Mouse (Mus musculus) limb, embryonic 14.5 days (tissue): ENCODE measurements at regions not wholly inside any gene's neighbourhood (a gene's known extent, or its start where the extent isn't known, plus 50 kb on each side); places are given as distances from the start of the nearest gene placed in this dataset.

Experiments used
- ATAC-seq: fragments of 200-750 bp; cut with Nextera tagmentation; 2 replicates; pipeline ENCODE4 v1.8.0; 2017; ENCODE audit warnings: low read depth, moderate number of reproducible peaks, moderate TSS enrichment; ENCODE audit not compliant: low FRiP score
- DNase-seq: peaks from one replicate; pipeline ENCODE4 v3.0.0-alpha.2; 2015; ENCODE audit warnings: low spot score
- H3K27ac ChIP-seq: fragments of 300-500 bp; sonication (generic); replicated peaks from 2 replicates; pipeline ENCODE4 v1.5.1; 2014; ENCODE audit warnings: low read depth, mild to moderate bottlenecking, low read length, moderate library complexity, mixed read lengths
- H3K27me3 ChIP-seq: fragments of 300-500 bp; sonication (generic); 2 replicates; pipeline ENCODE4 v1.6.1; 2014; ENCODE audit warnings: low read length, mixed read lengths; ENCODE audit not compliant: control insufficient read depth, insufficient read depth
- H3K36me3 ChIP-seq: fragments of 300-500 bp; sonication (generic); 2 replicates; pipeline ENCODE4 v1.6.1; 2014; ENCODE audit warnings: mild to moderate bottlenecking, low read length, moderate library complexity, mixed read lengths; ENCODE audit not compliant: control insufficient read depth, insufficient read depth
- H3K4me1 ChIP-seq: fragments of 300-500 bp; sonication (generic); 2 replicates; pipeline ENCODE4 v1.6.1; 2014; ENCODE audit warnings: antibody characterized with exemption, low read length, mixed read lengths; ENCODE audit not compliant: control insufficient read depth, insufficient read depth
- H3K4me2 ChIP-seq: fragments of 300-500 bp; sonication (generic); replicated peaks from 2 replicates; pipeline ENCODE4 v1.6.1; 2014; ENCODE audit warnings: low read depth, mild to moderate bottlenecking, low read length, moderate library complexity; ENCODE audit not compliant: severe bottlenecking
- H3K4me3 ChIP-seq: fragments of 300-500 bp; sonication (generic); replicated peaks from 2 replicates; pipeline ENCODE4 v1.5.1; 2014; ENCODE audit warnings: low read length
- H3K9ac ChIP-seq: fragments of 300-500 bp; sonication (generic); 2 replicates; pipeline ENCODE4 v1.6.1; 2014; ENCODE audit warnings: mild to moderate bottlenecking, low read depth, low read length, moderate library complexity; ENCODE audit not compliant: severe bottlenecking
- H3K9me3 ChIP-seq: fragments of 300-500 bp; sonication (generic); 2 replicates; pipeline ENCODE4 v1.6.1; 2016; ENCODE audit warnings: low read length; ENCODE audit not compliant: control insufficient read depth
- POLR2A ChIP-seq: fragments of 200-500 bp; IDR thresholded peaks from 2 replicates; pipeline ENCODE4 v1.8.0; 2012; ENCODE audit warnings: inconsistent platforms, mild to moderate bottlenecking, moderate library complexity, borderline replicate concordance; ENCODE audit not compliant: insufficient read depth, insufficient read length; ENCODE audit errors: extremely low read depth
- WGBS: fragments of 180-500 bp; shearing (Covaris S2); extraction: QIAGEN DNeasy Blood & Tissue Kit; methylation state at CpG from one replicate; pipeline ENCODE4 v1.1.7; 2014; 5-methylcytosine and 5-hydroxymethylcytosine counted together

- Histone ChIP-seq H3K36me3 (no peaks in the 10 kb centered on the region), H3K9me3 (no peaks in the 10 kb centered on the region), H3K4me1 (no peaks in the 10 kb centered on the region), H3K27me3 (no peaks in the 10 kb centered on the region), H3K27ac (no peak overlapping the region), H3K4me3 (no peak overlapping the region), H3K4me2 (no peak overlapping the region), H3K9ac (no peak overlapping the region)
- DNase-seq (no peak), ATAC-seq (no peak)
- TF ChIP-seq POLR2A: no peak
- 35% methylated on average over 3 of the region's 3 CpGs for WGBS
Measured at GRCm38 (mm10) chr3:144335237-144335636, 130.2 kb upstream of the Lmo4 start.

GRCm38 (mm10) chr3:144334201-144334600, 129.2 kb upstream of the Lmo4 start:
- Histone ChIP-seq H3K4me2 (no peak overlapping the region), H3K9me3 (no peaks in the 10 kb centered on the region), H3K27ac (no peak overlapping the region), H3K4me1 (no peaks in the 10 kb centered on the region), H3K36me3 (no peaks in the 10 kb centered on the region), H3K4me3 (no peak overlapping the region), H3K9ac (no peak overlapping the region), H3K27me3 (no peaks in the 10 kb centered on the region)
- WGBS: 88% methylated on average over 5 of the region's 5 CpGs
- ATAC-seq (no peak), DNase-seq (no peak)
- TF ChIP-seq POLR2A: no peak

GRCm38 (mm10) chr3:144332353-144332752, 127.3 kb upstream of the Lmo4 start:
- no peaks in the 10 kb centered on the region for H3K4me1 ChIP-seq
- H3K4me3 ChIP-seq: no peak overlapping the region
- no peak overlapping the region for H3K4me2 ChIP-seq
- H3K27ac ChIP-seq: no peak overlapping the region
- 20% methylated on average over 5 of the region's 5 CpGs for WGBS
- DNase-seq (no peak), ATAC-seq (no peak)
- TF ChIP-seq POLR2A: no peak
- H3K36me3 ChIP-seq: no peaks in the 10 kb centered on the region
- H3K9ac ChIP-seq: no peak overlapping the region
- H3K27me3 ChIP-seq: no peaks in the 10 kb centered on the region
- H3K9me3 ChIP-seq: no peaks in the 10 kb centered on the region

- ATAC-seq (no peak), DNase-seq (no peak)
- Histone ChIP-seq H3K4me2 (no peak overlapping the region), H3K4me3 (no peak overlapping the region), H3K27me3 (no peaks in the 10 kb centered on the region), H3K9ac (no peak overlapping the region), H3K9me3 (no peaks in the 10 kb centered on the region), H3K4me1 (no peaks in the 10 kb centered on the region), H3K27ac (no peak overlapping the region), H3K36me3 (no peaks in the 10 kb centered on the region)
- TF ChIP-seq POLR2A: no peak
- 54% methylated on average over 7 of the region's 7 CpGs for WGBS
Measured at GRCm38 (mm10) chr3:144329117-144329516, 124.1 kb upstream of the Lmo4 start.

GRCm38 (mm10) chr3:144327235-144327760, 122.3 kb upstream of the Lmo4 start:
- Histone ChIP-seq H3K27ac (no peak overlapping the region), H3K36me3 (no peaks in the 10 kb centered on the region), H3K9me3 (no peaks in the 10 kb centered on the region), H3K4me1 (no peaks in the 10 kb centered on the region), H3K4me2 (no peak overlapping the region), H3K27me3 (no peaks in the 10 kb centered on the region), H3K9ac (no peak overlapping the region), H3K4me3 (no peak overlapping the region)
- no peak for ATAC-seq
- 86% methylated on average over 8 of the region's 8 CpGs for WGBS
- TF ChIP-seq POLR2A: no peak
- DNase-seq: no peak

GRCm38 (mm10) chr3:144324974-144325373, 120.0 kb upstream of the Lmo4 start:
- no peak overlapping the region for H3K4me3 ChIP-seq
- no peak overlapping the region for H3K9ac ChIP-seq
- H3K4me1 ChIP-seq: peaks cover 3% of the 10 kb centered on the region
- no peak overlapping the region for H3K4me2 ChIP-seq
- H3K27ac ChIP-seq: no peak overlapping the region
- TF ChIP-seq POLR2A: no peak
- H3K36me3 ChIP-seq: no peaks in the 10 kb centered on the region
- DNase-seq (no peak), ATAC-seq (no peak)
- no peaks in the 10 kb centered on the region for H3K27me3 ChIP-seq
- 90% methylated on average over 2 of the region's 2 CpGs for WGBS
- no peaks in the 10 kb centered on the region for H3K9me3 ChIP-seq
